Mouse (Mus musculus) limb, embryonic 15.5 days (tissue): ENCODE measurements around the gene Rrh. TPM values are rescaled to one million over a fixed set of nuclear protein-coding genes. Genes with fewer than 3 reads are reported as not detected.
"Not testable (repeated sequence)": the region's sequence is repeated elsewhere in the genome, so short reads cannot be mapped to it uniquely, and the experiment has no call there.

Source experiments
- ATAC-seq: fragments of 200-750 bp; cut with Nextera tagmentation; 2 replicates; pipeline ENCODE4 v1.8.0; 2017; ENCODE audit warnings: low read depth, moderate TSS enrichment; ENCODE audit not compliant: insufficient number of reproducible peaks, low FRiP score, low TSS enrichment
- H3K27ac ChIP-seq: fragments of 300-500 bp; sonication (generic); 2 replicates; pipeline ENCODE4 v1.5.1; 2015; ENCODE audit warnings: moderate library complexity, mild to moderate bottlenecking, inconsistent platforms
- H3K27me3 ChIP-seq: fragments of 300-500 bp; sonication (generic); 2 replicates; pipeline ENCODE4 v1.6.1; 2015; ENCODE audit warnings: inconsistent platforms
- H3K36me3 ChIP-seq: fragments of 300-500 bp; sonication (generic); 2 replicates; pipeline ENCODE4 v1.6.1; 2015; ENCODE audit warnings: inconsistent platforms
- H3K4me1 ChIP-seq: fragments of 300-500 bp; sonication (generic); 2 replicates; pipeline ENCODE4 v1.6.1; 2015; ENCODE audit warnings: inconsistent platforms
- H3K4me2 ChIP-seq: fragments of 300-500 bp; sonication (generic); 2 replicates; pipeline ENCODE4 v1.6.1; 2015; ENCODE audit warnings: mild to moderate bottlenecking, inconsistent platforms
- H3K4me3 ChIP-seq: fragments of 300-500 bp; sonication (generic); 2 replicates; pipeline ENCODE4 v1.5.1; 2015; ENCODE audit warnings: mild to moderate bottlenecking, inconsistent platforms
- H3K9ac ChIP-seq: fragments of 300-500 bp; sonication (generic); 2 replicates; pipeline ENCODE4 v1.6.1; 2015; ENCODE audit warnings: inconsistent platforms
- H3K9me3 ChIP-seq: fragments of 300-500 bp; sonication (generic); 2 replicates; pipeline ENCODE4 v1.6.1; 2016; ENCODE audit warnings: inconsistent platforms
- WGBS: fragments of 180-500 bp; shearing (Covaris S2); methylation state at CpG from one replicate; pipeline ENCODE4 v1.1.7; 2015; 5-methylcytosine and 5-hydroxymethylcytosine counted together
- polyA plus RNA-seq: library from polyadenylated mRNA; unstranded; fragments of >200 nt; fragmentation: Nextera tagmentation; extraction: Ambion mirVana; gene quantifications from 2 replicates; pipeline ENCODE4 v1.2.1, GENCODE M21; 2015

The Rrh gene
- polyA plus RNA-seq, 1 experiment from 2014 or later, result 0.27 TPM

DNA sequence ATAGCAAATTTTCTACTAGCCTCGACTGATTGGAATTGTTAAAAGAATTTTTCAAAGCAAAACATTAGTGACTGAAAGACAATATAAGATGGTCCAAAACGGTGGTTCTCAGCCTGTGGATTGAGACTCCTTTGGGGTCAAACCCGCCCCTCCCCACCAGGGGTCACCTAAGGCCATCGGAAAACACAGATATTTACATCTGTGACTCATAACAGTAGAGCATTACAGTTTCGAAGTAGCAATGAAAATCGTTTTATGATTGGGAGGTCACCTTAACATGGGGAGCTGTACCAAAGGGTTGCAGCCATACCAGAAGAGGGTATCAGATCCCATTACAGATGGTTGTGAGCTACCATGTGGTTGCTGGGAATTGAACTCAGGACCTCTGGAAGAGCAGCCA, 51.2 kb downstream of the Rrh start:
- Histone ChIP-seq H3K36me3 (no peaks in the 10 kb centered on the region), H3K4me2 (no peak overlapping the region), H3K4me3 (no peak overlapping the region), H3K27ac (no peak overlapping the region), H3K9me3 (no peaks in the 10 kb centered on the region), H3K27me3 (no peaks in the 10 kb centered on the region), H3K9ac (no peak overlapping the region), H3K4me1 (no peaks in the 10 kb centered on the region)
- WGBS, result 75% methylated on average over 6 of the region's 6 CpGs
- ATAC-seq, result no peak

DNA sequence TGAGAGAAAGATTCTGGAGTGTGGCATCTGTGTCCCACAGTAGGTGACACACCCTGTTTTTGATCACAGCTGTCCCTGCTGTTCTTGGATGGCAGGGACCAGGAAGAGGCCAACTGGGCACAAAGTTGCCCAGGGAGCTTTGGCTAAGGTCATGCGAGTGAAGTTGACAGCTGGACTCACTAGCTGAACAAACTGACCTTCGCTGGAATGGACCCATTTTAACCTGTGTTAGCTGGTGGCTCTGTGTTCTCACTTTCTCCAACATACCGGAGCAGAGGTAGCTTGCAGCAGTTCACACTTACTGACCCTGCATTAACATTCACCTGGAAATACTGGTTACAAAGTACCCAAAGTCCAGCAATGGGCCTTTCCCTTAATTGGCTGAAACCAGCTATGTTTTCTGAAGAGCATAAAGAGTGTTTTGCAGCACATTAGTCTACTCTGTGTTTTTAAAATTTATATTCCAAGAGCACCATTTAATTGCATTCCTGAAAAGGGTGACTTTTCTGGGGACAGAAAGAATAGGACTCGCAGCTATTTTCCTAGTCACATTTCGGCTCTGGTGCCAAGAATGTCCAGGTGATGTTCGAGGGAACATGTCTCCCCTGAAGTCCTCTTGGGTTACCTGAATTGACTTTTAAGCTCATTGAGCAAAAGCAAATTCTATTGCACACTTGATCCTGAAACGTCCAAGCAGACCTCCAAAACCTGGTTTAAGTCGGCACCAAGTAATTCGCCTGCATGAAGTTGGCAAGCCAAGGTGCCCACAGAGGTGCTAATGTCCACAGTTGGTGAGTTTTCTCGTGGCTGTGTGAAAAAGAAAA, 55.2 kb downstream of the Rrh start:
- no peak overlapping the region for H3K4me3 ChIP-seq
- H3K4me1 ChIP-seq, result no peaks in the 10 kb centered on the region
- no peaks in the 10 kb centered on the region for H3K27me3 ChIP-seq
- no peak overlapping the region for H3K9ac ChIP-seq
- no peaks in the 10 kb centered on the region for H3K36me3 ChIP-seq
- H3K9me3 ChIP-seq, result no peaks in the 10 kb centered on the region
- H3K4me2 ChIP-seq, result no peak overlapping the region
- no peak for ATAC-seq
- WGBS, result 80% methylated on average over 10 of the region's 10 CpGs
- H3K27ac ChIP-seq, result no peak overlapping the region

DNA sequence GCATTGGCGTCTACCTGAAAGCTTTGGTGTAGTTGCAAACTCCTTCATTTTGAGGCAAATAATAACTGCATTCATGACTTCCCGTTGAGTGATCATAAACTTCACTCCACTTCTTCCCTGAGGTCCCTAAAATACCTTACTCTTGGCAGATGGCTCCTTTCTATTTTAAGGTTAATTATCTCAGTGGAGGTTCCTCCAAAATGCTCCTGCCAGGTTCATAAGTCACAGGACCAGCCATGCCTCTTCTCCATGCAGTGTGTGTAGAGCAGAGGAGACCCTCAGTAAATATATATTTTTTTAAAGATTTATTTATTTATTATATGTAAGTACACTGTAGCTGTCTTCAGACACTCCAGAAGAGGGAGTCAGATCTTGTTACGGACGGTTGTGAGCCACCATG, 56.3 kb downstream of the Rrh start:
- no peak overlapping the region for H3K4me3 ChIP-seq
- ATAC-seq, result no peak
- H3K4me2 ChIP-seq, result no peak overlapping the region
- H3K27me3 ChIP-seq, result no peaks in the 10 kb centered on the region
- H3K36me3 ChIP-seq, result no peaks in the 10 kb centered on the region
- WGBS, result 67% methylated on average over 4 of the region's 4 CpGs
- H3K9me3 ChIP-seq, result no peaks in the 10 kb centered on the region
- no peak overlapping the region for H3K9ac ChIP-seq
- H3K4me1 ChIP-seq, result no peaks in the 10 kb centered on the region
- no peak overlapping the region for H3K27ac ChIP-seq

DNA sequence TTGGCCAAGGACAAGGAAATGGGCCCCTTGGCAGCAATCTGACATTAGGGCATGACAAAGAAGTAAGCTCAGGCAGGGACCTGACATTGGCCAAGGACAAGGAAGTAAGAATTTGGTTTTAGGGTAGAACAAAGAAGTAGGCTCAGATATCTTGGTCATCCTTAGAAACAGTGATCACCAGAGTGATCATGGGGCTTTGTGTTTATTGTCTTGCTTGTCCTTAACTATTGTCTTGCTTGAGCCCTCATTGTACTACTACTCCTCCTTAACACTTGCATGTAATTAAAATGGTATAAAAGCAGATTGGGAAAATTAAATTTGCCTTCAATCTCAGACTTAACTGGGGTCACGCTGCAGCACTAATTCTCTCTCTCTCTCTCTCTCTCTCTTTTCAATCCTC, 64.8 kb downstream of the Rrh start:
- not testable (repeated sequence) for H3K36me3 ChIP-seq, H3K9ac ChIP-seq, ATAC-seq, H3K4me3 ChIP-seq, H3K4me2 ChIP-seq, H3K4me1 ChIP-seq, H3K9me3 ChIP-seq, H3K27ac ChIP-seq
- WGBS, result 97% methylated on average over 1 of the region's 1 CpGs
- H3K27me3 ChIP-seq, result 0 out of 2 replicates have a peak, but pooled peaks cover 12% of the 10 kb centered on the region

DNA sequence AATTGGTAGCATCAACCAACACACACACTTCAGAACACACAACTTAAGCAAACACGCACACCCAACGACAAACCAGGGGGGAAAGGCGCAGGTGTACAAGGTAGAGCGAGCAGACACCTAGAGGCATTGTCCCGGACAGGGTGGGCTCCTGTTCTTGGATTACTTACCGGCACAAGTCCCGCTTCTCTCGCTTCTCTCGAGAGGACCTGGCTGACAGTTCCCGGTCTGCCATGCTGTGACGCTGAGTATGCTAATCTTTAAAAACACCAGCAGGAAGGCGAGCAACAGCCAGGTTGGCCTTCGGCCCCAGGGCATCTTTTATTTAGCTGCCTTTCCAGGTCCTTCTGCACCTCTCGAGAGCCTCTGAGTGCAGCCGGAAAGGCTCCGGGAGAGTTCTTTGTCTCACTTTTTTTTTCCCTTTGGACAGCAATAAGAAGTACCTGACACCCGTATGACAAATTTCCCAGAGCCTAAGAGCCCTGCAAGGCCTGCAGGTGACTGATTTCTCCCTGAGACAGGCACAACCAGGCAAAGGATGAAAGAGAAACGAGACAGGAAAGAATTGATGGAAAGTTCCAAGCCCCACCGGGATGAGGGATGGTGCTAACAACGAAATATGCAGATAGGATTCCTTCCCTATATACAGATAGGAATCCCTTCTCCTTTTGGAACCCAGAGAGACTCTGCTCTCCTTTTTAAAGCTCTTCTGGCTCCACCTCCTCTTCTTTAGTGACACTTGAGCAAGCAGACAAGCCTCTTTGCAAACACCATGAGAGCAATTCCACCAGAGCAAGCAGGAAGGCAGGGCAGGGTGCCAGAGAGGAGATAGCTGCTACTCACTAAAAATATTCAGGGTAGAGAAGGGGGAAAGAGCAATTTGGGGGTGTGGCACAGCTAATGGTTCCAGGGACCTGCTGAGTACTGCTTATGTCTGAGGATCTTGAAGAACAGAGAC, 67.5 kb downstream of the Rrh start, which contains the start of gene Egf:
Gene Egf (minus strand): TSS at position 667 of the 955 bp plus-strand sequence.
- no peak for ATAC-seq
- Histone ChIP-seq H3K4me3 (peak within 1 kb of the TSS; percentile 9; the same call in 1 of the 2 replicates), H3K4me2 (peak within 1 kb of the TSS; percentile 32), H3K27ac (no peak within 1 kb of the TSS), H3K27me3 (0 out of 2 replicates have a peak, but pooled peaks cover 12% of the 10 kb centered on the region), H3K9me3 (no peaks in the 10 kb centered on the region), H3K9ac (no peak within 1 kb of the TSS), H3K36me3 (no peaks in the 10 kb centered on the region), H3K4me1 (peaks cover 9% of the 10 kb centered on the region; the same call in 1 of the 2 replicates)
- WGBS, result 10% methylated on average over 20 of the region's 20 CpGs

Other genes starting within 250 kb of the Rrh start
- gene Egf, start 67.3 kb downstream of the Rrh start, polyA plus RNA-seq, result 1.9 and 2.2 TPM in 2 replicates
- not detected in 2 replicates for gene Lrit3, start 18.6 kb downstream of the Rrh start, polyA plus RNA-seq
- 66.7 and 72.5 TPM in 2 replicates for gene Gar1, start 8.8 kb upstream of the Rrh start, polyA plus RNA-seq
- gene Cfi, start 13.3 kb upstream of the Rrh start, polyA plus RNA-seq, result 0.72 TPM in 1 of 2 replicates, not detected in the other
- gene Pla2g12a, start 56.0 kb upstream of the Rrh start, polyA plus RNA-seq, result 28.1 and 29.8 TPM in 2 replicates
- gene Casp6, start 78.8 kb upstream of the Rrh start, polyA plus RNA-seq, result 54.2 and 58.2 TPM in 2 replicates
- gene Mcub, start 147.6 kb upstream of the Rrh start, polyA plus RNA-seq, result 7.3 and 9.3 TPM in 2 replicates
- 29.8 and 30.0 TPM in 2 replicates for gene Sec24b, start 239.0 kb upstream of the Rrh start, polyA plus RNA-seq